Mouse (Mus musculus): ENCODE results near the gene A4gnt. TPM values are rescaled to one million over a fixed set of nuclear protein-coding genes. Genes with fewer than 3 reads are reported as not detected.

Gene A4gnt
- total and polyA plus RNA-seq, 3 experiments: 0.16 TPM; not detected in 2

- no peaks in the 10 kb centered on the region for H3K4me1 ChIP-seq (ENCODE audit: insufficient read depth, low read depth, low read length)
- H3K27me3 ChIP-seq (ENCODE audit: insufficient read depth, low read length): peaks cover 2% of the 10 kb centered on the region; the same call in 1 of the 2 replicates
- H3K9me3 ChIP-seq (replicated peaks): no peaks in the 10 kb centered on the region
- ATAC-seq (ENCODE audit: extremely low read depth, insufficient number of reproducible peaks, low FRiP score, poor library complexity, severe bottlenecking): no peak
- no peak overlapping the region for H3K4me3 ChIP-seq (ENCODE audit: low read depth, low read length)
- TF ChIP-seq POLR2AphosphoS5 (IDR thresholded peaks at IDR 0.05; ENCODE audit: insufficient replicate concordance, low read depth, low read length) (no peak), CTCF (IDR thresholded peaks at IDR 0.05; ENCODE audit: low read depth, low read length) (no peak), GATA1 (IDR thresholded peaks at IDR 0.05; ENCODE audit: borderline replicate concordance, low read length) (no peak), GATA2 (IDR thresholded peaks at IDR 0.05; ENCODE audit: borderline replicate concordance, low read depth, low read length) (no peak), TAL1 (conservative IDR thresholded peaks at IDR 0.05; ENCODE audit: low read depth, low read length) (no peak)
- H3K36me3 ChIP-seq (replicated peaks): no peaks in the 10 kb centered on the region
- no peak for DNase-seq (ENCODE audit: low spot score)
Measured at GRCm38 (mm10) chr9:99667596-99667995, 55.3 kb downstream of the A4gnt start.

- no peak for ATAC-seq (ENCODE audit: extremely low read depth, insufficient number of reproducible peaks, low FRiP score, poor library complexity, severe bottlenecking)
- no peaks in the 10 kb centered on the region for H3K27me3 ChIP-seq (ENCODE audit: insufficient read depth, low read length)
- H3K4me3 ChIP-seq (ENCODE audit: low read depth, low read length): no peak overlapping the region
- no peaks in the 10 kb centered on the region for H3K36me3 ChIP-seq (replicated peaks)
- no peaks in the 10 kb centered on the region for H3K9me3 ChIP-seq (replicated peaks)
- no peaks in the 10 kb centered on the region for H3K4me1 ChIP-seq (ENCODE audit: insufficient read depth, low read depth, low read length)
- no peak for DNase-seq (ENCODE audit: low spot score)
- TF ChIP-seq CTCF (IDR thresholded peaks at IDR 0.05; ENCODE audit: low read depth, low read length) (no peak), GATA2 (IDR thresholded peaks at IDR 0.05; ENCODE audit: borderline replicate concordance, low read depth, low read length) (no peak), TAL1 (conservative IDR thresholded peaks at IDR 0.05; ENCODE audit: low read depth, low read length) (no peak), POLR2AphosphoS5 (IDR thresholded peaks at IDR 0.05; ENCODE audit: insufficient replicate concordance, low read depth, low read length) (no peak), GATA1 (IDR thresholded peaks at IDR 0.05; ENCODE audit: borderline replicate concordance, low read length) (no peak)
Measured at GRCm38 (mm10) chr9:99671603-99672002, 59.3 kb downstream of the A4gnt start.

Other genes with a start within 250 kb of the A4gnt start
- not detected in 2 replicates for gene Mras, start 175.1 kb upstream of the A4gnt start, total RNA-seq (2014; fragmentation: Nextera tagmentation)
- 2.1 TPM in 2 replicates for gene Mras, start 175.1 kb upstream of the A4gnt start, total RNA-seq (2017)
- gene Mras, start 175.1 kb upstream of the A4gnt start, polyA plus RNA-seq (2012): 0.04 and 0.12 TPM in 2 replicates
- not detected in 2 replicates for gene Nme9, start 161.0 kb upstream of the A4gnt start, total RNA-seq (2014; fragmentation: Nextera tagmentation)
- gene Nme9, start 161.0 kb upstream of the A4gnt start, total RNA-seq (2017): not detected in 2 replicates
- gene Nme9, start 161.0 kb upstream of the A4gnt start, polyA plus RNA-seq (2012): not detected in 2 replicates
- 27.8 and 36.5 TPM in 2 replicates for gene Armc8, start 43.6 kb upstream of the A4gnt start, total RNA-seq (2014; fragmentation: Nextera tagmentation)
- 29.1 and 31.8 TPM in 2 replicates for gene Armc8, start 43.6 kb upstream of the A4gnt start, total RNA-seq (2017)
- gene Armc8, start 43.6 kb upstream of the A4gnt start, polyA plus RNA-seq (2012): 2.4 and 3.6 TPM in 2 replicates
- 14.7 and 17.3 TPM in 2 replicates for gene Dbr1, start 36.7 kb upstream of the A4gnt start, total RNA-seq (2014; fragmentation: Nextera tagmentation)
- gene Dbr1, start 36.7 kb upstream of the A4gnt start, total RNA-seq (2017): 49.0 and 52.7 TPM in 2 replicates
- gene Dbr1, start 36.7 kb upstream of the A4gnt start, polyA plus RNA-seq (2012): 46.2 and 48.9 TPM in 2 replicates
- not detected in 2 replicates for gene Dzip1l, start 17.0 kb downstream of the A4gnt start, total RNA-seq (2014; fragmentation: Nextera tagmentation)
- 0.33 and 0.58 TPM in 2 replicates for gene Dzip1l, start 17.0 kb downstream of the A4gnt start, total RNA-seq (2017)
- gene Dzip1l, start 17.0 kb downstream of the A4gnt start, polyA plus RNA-seq (2012): not detected in 2 replicates
- not detected in 2 replicates for gene Cldn18, start 104.8 kb downstream of the A4gnt start, total RNA-seq (2014; fragmentation: Nextera tagmentation)
- 0.27 TPM in 1 of 2 replicates, not detected in the other for gene Cldn18, start 104.8 kb downstream of the A4gnt start, total RNA-seq (2017)
- gene Cldn18, start 104.8 kb downstream of the A4gnt start, polyA plus RNA-seq (2012): not detected in 2 replicates